Mouse (Mus musculus) liver, embryonic 16.5 days (tissue): ENCODE measurements at regions not wholly inside any gene's neighbourhood (a gene's known extent, or its start where the extent isn't known, plus 50 kb on each side); places are given as distances from the start of the nearest gene placed in this dataset.

Experiments
- ATAC-seq: fragments of 200-750 bp; cut with Nextera tagmentation; 2 replicates; pipeline ENCODE4 v1.8.0; 2017; ENCODE audit warnings: low read depth, mild to moderate bottlenecking, moderate number of reproducible peaks, moderate library complexity
- H3K27ac ChIP-seq: fragments of 300-500 bp; sonication (generic); 2 replicates; pipeline ENCODE4 v1.5.1; 2014; ENCODE audit warnings: mild to moderate bottlenecking, low read length
- H3K27me3 ChIP-seq: fragments of 300-500 bp; sonication (generic); 2 replicates; pipeline ENCODE4 v1.6.1; 2014; ENCODE audit warnings: low read depth, low read length, mixed read lengths; ENCODE audit not compliant: control insufficient read depth, insufficient read depth
- H3K36me3 ChIP-seq: fragments of 300-500 bp; sonication (generic); 2 replicates; pipeline ENCODE4 v1.6.1; 2014; ENCODE audit warnings: mild to moderate bottlenecking; ENCODE audit not compliant: control insufficient read depth, insufficient read depth
- H3K4me1 ChIP-seq: fragments of 300-500 bp; sonication (generic); 2 replicates; pipeline ENCODE4 v1.6.1; 2014; ENCODE audit warnings: low read depth, low read length, mixed read lengths; ENCODE audit not compliant: control insufficient read depth
- H3K4me2 ChIP-seq: fragments of 300-500 bp; sonication (generic); 2 replicates; pipeline ENCODE4 v1.6.1; 2014; ENCODE audit warnings: low read depth, low read length, mixed read lengths
- H3K4me3 ChIP-seq: fragments of 300-500 bp; sonication (generic); 2 replicates; pipeline ENCODE4 v1.5.1; 2014; ENCODE audit warnings: low read depth, mild to moderate bottlenecking, low read length
- H3K9ac ChIP-seq: fragments of 300-500 bp; sonication (generic); 2 replicates; pipeline ENCODE4 v1.6.1; 2014; ENCODE audit warnings: low read depth, low read length
- H3K9me3 ChIP-seq: fragments of 300-500 bp; sonication (generic); replicated peaks from 2 replicates; pipeline ENCODE4 v1.6.1; 2016; ENCODE audit warnings: low read length; ENCODE audit not compliant: control insufficient read depth
- WGBS: fragments of 180-500 bp; shearing (Covaris S2); extraction: QIAGEN DNeasy Blood & Tissue Kit; methylation state at CpG from one replicate; pipeline ENCODE4 v1.1.7; 2014; ENCODE audit not compliant: insufficient replicate concordance; 5-methylcytosine and 5-hydroxymethylcytosine counted together

DNA sequence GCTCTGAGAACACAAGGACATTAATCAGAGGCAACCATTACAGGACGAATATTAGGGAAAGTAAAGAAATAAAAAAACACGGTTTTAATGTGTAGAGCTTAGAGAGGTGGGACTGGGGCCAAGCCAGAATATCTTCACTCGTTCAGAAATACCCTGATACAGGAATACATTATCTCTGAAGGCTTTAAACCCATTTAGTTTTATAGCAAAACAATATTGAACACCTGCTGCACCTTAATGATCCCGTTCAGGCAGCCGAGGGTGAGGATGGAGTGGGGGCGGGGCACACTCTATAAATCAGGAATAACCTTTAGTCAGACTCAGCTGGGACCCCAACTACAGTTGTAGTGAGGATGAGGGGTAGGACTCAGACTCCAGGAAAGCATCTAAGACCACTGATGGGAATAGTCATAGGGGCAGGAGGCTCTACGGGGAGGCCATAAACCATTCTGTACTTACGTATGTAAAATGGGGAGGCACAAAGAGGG lies 508.0 kb upstream of the Adam5 start:
- no peak overlapping the region for H3K27ac ChIP-seq
- no peaks in the 10 kb centered on the region for H3K4me1 ChIP-seq
- no peak overlapping the region for H3K9ac ChIP-seq
- no peak overlapping the region for H3K4me3 ChIP-seq
- WGBS = 71% methylated on average over 8 of the region's 8 CpGs
- no peak overlapping the region for H3K4me2 ChIP-seq
- H3K27me3 ChIP-seq = no peaks in the 10 kb centered on the region
- H3K36me3 ChIP-seq = no peaks in the 10 kb centered on the region
- no peak for ATAC-seq
- no peaks in the 10 kb centered on the region for H3K9me3 ChIP-seq

GRCm38 (mm10) chr8:25331161-25331776 lies 507.1 kb upstream of the Adam5 start:
- 11% methylated on average over 7 of the region's 7 CpGs for WGBS

DNA sequence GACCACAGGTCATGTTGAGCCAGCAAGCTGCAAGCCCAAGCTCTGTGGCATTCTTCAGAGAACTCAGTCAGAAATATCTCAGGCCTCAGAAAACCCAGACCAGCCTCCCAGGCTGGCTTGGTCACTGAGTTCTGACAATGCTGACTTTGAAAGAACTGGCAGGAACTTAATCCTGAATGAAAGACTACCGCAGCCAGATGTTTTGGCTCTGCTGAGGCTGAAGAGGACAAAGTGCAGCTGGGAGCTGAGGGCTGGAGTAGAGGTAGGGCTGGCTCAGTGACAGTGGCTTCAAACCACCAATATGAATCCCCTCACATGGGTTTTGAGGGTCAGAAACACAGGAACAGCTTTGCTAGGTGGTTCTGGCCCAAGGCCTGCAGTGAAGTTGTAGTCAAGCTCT lies 505.6 kb upstream of the Adam5 start:
- no peak for ATAC-seq
- WGBS = 70% methylated on average over 1 of the region's 1 CpGs
- no peak overlapping the region for H3K4me3 ChIP-seq

More at GRCm38 (mm10) chr8:25331161-25331776, 507.1 kb upstream of the Adam5 start:
- H3K27ac ChIP-seq = no peak overlapping the region
- H3K9me3 ChIP-seq = no peaks in the 10 kb centered on the region
- H3K27me3 ChIP-seq = no peaks in the 10 kb centered on the region
- no peak for ATAC-seq
- H3K9ac ChIP-seq = no peak overlapping the region
- no peaks in the 10 kb centered on the region for H3K4me1 ChIP-seq
- no peak overlapping the region for H3K4me3 ChIP-seq
- no peaks in the 10 kb centered on the region for H3K36me3 ChIP-seq
- no peak overlapping the region for H3K4me2 ChIP-seq

GRCm38 (mm10) chr8:25328318-25328717 lies 504.1 kb upstream of the Adam5 start:
- H3K27me3 ChIP-seq = no peaks in the 10 kb centered on the region
- H3K27ac ChIP-seq = no peak overlapping the region
- H3K9me3 ChIP-seq = no peaks in the 10 kb centered on the region
- ATAC-seq = no peak
- WGBS = 30% methylated on average over 3 of the region's 3 CpGs
- H3K4me1 ChIP-seq = no peaks in the 10 kb centered on the region
- no peak overlapping the region for H3K4me3 ChIP-seq
- H3K36me3 ChIP-seq = no peaks in the 10 kb centered on the region
- no peak overlapping the region for H3K4me2 ChIP-seq
- no peak overlapping the region for H3K9ac ChIP-seq

More for the DNA sequence above, 505.6 kb upstream of the Adam5 start:
- Histone ChIP-seq H3K27me3 (no peaks in the 10 kb centered on the region), H3K36me3 (no peaks in the 10 kb centered on the region), H3K4me2 (no peak overlapping the region), H3K9me3 (no peaks in the 10 kb centered on the region), H3K27ac (no peak overlapping the region), H3K9ac (no peak overlapping the region), H3K4me1 (no peaks in the 10 kb centered on the region)

DNA sequence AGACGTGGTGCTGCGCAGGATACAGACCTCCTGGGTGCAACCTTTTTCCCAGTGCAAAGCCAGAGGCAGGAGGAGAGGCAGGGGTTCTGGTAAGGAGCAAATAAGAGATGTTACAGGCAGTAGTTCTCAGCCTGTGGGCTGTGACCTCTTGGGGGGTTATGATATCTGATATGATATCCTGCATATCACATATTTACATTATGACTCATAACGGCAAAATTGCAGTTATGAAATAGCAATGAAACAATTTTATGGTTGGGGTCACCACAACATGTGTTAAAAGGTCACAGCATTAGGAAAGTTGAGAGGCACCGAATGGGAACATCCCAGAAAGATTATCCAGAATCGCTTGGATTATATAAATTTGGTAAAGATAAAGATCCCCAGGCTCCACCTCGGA lies 502.8 kb upstream of the Adam5 start:
- ATAC-seq = no peak
- Histone ChIP-seq H3K4me3 (no peak overlapping the region), H3K36me3 (no peaks in the 10 kb centered on the region), H3K4me2 (no peak overlapping the region), H3K27ac (no peak overlapping the region), H3K9me3 (no peaks in the 10 kb centered on the region), H3K9ac (no peak overlapping the region), H3K4me1 (no peaks in the 10 kb centered on the region), H3K27me3 (no peaks in the 10 kb centered on the region)
- WGBS = 50% methylated on average over 6 of the region's 6 CpGs

- H3K36me3 ChIP-seq = no peaks in the 10 kb centered on the region
- ATAC-seq = no peak
- no peak overlapping the region for H3K4me2 ChIP-seq
- 49% methylated on average over 12 of the region's 12 CpGs for WGBS
- H3K9ac ChIP-seq = no peak overlapping the region
- no peak overlapping the region for H3K4me3 ChIP-seq
- H3K4me1 ChIP-seq = no peaks in the 10 kb centered on the region
- H3K27me3 ChIP-seq = no peaks in the 10 kb centered on the region
- H3K9me3 ChIP-seq = no peaks in the 10 kb centered on the region
- H3K27ac ChIP-seq = no peak overlapping the region
Observed at GRCm38 (mm10) chr8:25326257-25326656, 502.1 kb upstream of the Adam5 start.

DNA sequence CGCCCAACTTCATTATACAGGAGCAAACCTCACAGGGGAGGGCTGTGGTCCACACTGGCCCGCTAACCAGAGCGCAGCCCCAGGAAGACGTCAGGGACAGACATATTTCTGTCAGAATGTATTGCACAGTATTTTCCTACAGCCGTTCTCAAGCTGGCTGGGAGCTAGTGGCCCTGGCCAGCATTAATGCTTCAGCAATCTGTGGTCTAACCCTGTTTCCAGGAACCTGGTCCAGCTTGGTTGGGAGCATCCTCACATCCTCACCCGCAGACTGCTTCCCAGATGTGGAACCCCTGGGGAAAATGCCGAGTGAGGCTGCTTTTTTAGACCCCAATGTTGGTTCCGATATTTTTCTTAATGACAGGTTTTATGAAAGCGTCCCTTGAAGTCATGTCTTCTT lies 500.6 kb upstream of the Adam5 start:
- H3K9ac ChIP-seq = no peak overlapping the region
- H3K4me1 ChIP-seq = no peaks in the 10 kb centered on the region
- H3K9me3 ChIP-seq = no peaks in the 10 kb centered on the region
- no peak overlapping the region for H3K4me2 ChIP-seq
- no peaks in the 10 kb centered on the region for H3K36me3 ChIP-seq
- H3K27ac ChIP-seq = no peak overlapping the region
- H3K4me3 ChIP-seq = no peak overlapping the region
- 66% methylated on average over 9 of the region's 9 CpGs for WGBS
- H3K27me3 ChIP-seq = no peaks in the 10 kb centered on the region
- ATAC-seq = no peak

DNA sequence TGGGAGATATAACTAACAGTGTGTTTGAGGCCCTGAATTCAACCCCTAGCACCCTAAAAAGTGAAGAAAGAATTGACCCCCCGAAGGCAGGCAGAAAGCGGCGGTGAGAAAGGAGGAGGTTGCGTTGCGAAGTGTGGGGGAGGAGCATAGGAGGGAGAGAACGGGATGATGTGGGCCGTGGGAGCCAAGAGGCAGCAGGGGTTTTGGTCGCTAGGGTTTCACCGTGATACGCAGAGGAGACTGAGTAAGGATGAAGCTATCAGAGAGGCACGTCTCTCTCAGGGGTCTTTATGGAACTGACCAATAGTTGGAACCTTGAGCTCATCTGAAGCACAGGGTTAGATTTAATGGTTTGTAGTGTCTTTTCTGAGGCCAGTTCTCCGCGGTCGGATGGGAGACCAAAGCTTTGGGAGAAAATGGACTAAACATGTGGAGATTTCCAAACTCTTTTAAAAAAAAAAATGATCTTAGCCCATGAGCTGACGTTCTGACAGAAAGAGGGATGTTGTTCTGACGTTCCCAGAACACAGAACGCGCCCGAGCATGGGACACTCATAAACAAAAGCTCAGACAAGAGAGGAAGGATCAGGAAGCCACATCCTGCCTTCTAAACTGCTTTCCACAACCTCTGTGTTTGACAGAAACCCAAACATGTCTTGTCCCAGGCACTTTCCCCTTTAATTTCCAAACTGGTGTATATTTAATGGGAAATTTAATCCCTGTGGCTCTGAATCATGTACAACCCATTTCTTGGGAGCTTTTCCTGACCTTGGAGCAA lies 499.7 kb upstream of the Adam5 start:
- no peak for ATAC-seq
- no peak overlapping the region for H3K4me2 ChIP-seq
- no peaks in the 10 kb centered on the region for H3K27me3 ChIP-seq
- no peak overlapping the region for H3K9ac ChIP-seq
- H3K4me3 ChIP-seq = no peak overlapping the region
- no peaks in the 10 kb centered on the region for H3K36me3 ChIP-seq
- H3K27ac ChIP-seq = no peak overlapping the region
- WGBS = 39% methylated on average over 19 of the region's 19 CpGs
- no peaks in the 10 kb centered on the region for H3K9me3 ChIP-seq
- no peaks in the 10 kb centered on the region for H3K4me1 ChIP-seq

DNA sequence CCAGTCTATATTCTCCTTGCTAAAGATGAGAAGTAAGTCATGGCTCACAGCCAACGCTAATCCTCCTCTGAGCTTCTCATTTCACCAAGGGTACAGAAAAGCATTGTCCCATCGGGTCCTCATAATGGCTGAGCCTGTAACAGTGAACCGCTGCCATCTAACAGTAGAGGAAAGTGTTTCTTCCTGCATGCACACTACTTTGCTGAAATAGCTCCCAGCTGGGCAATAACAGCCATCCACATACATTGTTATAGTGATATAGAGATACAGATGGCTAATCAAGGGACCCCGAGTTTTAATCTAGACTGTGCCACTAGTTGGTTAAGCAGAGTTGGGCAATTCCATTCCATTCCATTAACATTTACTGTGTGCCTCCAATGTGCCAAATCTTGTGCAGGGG lies 492.2 kb upstream of the Adam5 start:
- no peaks in the 10 kb centered on the region for H3K27me3 ChIP-seq
- no peak overlapping the region for H3K27ac ChIP-seq
- H3K9me3 ChIP-seq = no peaks in the 10 kb centered on the region
- 62% methylated on average over 4 of the region's 4 CpGs for WGBS
- no peaks in the 10 kb centered on the region for H3K4me1 ChIP-seq
- ATAC-seq = no peak
- H3K36me3 ChIP-seq = no peaks in the 10 kb centered on the region
- H3K4me3 ChIP-seq = no peak overlapping the region
- no peak overlapping the region for H3K9ac ChIP-seq
- H3K4me2 ChIP-seq = no peak overlapping the region
